Mouse (Mus musculus): ENCODE measurements around the gene Cops4. TPM values are rescaled to one million over a fixed set of nuclear protein-coding genes. Genes with fewer than 3 reads are reported as not detected.

Cops4 gene
- total and polyA plus RNA-seq, 2 experiments from 2014 or later = 100 to 168 TPM

DNA sequence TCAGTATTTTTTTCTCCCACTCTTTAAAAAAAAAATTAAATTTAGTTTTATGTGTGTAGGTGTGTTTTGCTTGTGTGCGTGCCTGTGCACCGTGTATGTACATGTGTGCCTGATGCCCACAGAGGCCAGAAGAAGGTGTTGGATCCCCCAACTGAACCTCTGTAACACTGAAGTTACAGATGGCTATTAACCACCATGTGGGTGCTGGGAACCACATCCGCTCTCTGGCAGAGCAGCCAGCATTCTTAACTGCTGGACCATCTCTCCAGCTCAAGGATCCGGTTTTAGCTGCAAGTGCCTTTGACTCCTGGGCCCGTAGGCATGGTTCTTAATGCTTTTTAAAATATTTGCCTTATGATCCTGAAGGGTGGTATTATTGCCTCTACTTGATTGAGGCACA is 55.1 kb downstream of the Cops4 start:
- Histone ChIP-seq H3K36me3 (ENCODE audit: insufficient read depth, low read length) (no peaks in the 10 kb centered on the region), H3K9me3 (ENCODE audit: low read length) (no peaks in the 10 kb centered on the region), H3K4me3 (ENCODE audit: low read depth, low read length) (no peak overlapping the region), H3K27me3 (ENCODE audit: insufficient read depth, low read length) (no peaks in the 10 kb centered on the region), H3K4me1 (ENCODE audit: insufficient read depth, low read length) (no peaks in the 10 kb centered on the region), H3K4me2 (ENCODE audit: low read depth, low read length, poor library complexity, severe bottlenecking) (no peak overlapping the region), H3K9ac (replicated peaks; ENCODE audit: low read length, poor library complexity, severe bottlenecking) (no peak overlapping the region), H3K27ac (ENCODE audit: low read depth, low read length) (no peak overlapping the region)
- DNase-seq (ENCODE audit: low spot score) (no peak), ATAC-seq (ENCODE audit: low FRiP score) (no peak)
- no peak for TF ChIP-seq CTCF (IDR thresholded peaks at IDR 0.05)
- WGBS = 93% methylated on average over 5 of the region's 5 CpGs

DNA sequence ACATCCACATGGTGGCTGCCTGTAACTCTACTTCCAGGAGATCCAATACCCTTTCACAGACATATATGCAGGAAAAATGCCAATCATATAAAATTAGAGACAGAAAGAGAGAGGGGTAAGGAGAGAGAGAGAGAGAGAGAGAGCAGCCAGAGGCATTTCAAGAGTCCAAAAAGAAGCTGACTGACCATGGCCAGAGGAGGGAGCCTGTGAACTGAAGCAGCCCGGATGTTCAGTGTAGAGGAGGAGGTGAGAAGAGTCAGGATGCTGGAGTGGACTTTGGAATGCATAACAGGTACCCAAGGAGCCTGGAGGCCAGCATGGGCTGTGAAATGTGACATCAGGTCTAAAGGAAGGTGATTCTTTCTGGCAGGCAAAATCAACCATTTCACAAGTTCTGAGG is 56.7 kb downstream of the Cops4 start:
- Histone ChIP-seq H3K36me3 (ENCODE audit: insufficient read depth, low read length) (no peaks in the 10 kb centered on the region), H3K4me3 (ENCODE audit: low read depth, low read length) (no peak overlapping the region), H3K27ac (ENCODE audit: low read depth, low read length) (no peak overlapping the region), H3K9ac (replicated peaks; ENCODE audit: low read length, poor library complexity, severe bottlenecking) (no peak overlapping the region), H3K9me3 (ENCODE audit: low read length) (no peaks in the 10 kb centered on the region), H3K27me3 (ENCODE audit: insufficient read depth, low read length) (no peaks in the 10 kb centered on the region), H3K4me1 (ENCODE audit: insufficient read depth, low read length) (no peaks in the 10 kb centered on the region), H3K4me2 (ENCODE audit: low read depth, low read length, poor library complexity, severe bottlenecking) (no peak overlapping the region)
- DNase-seq (ENCODE audit: low spot score) (no peak), ATAC-seq (ENCODE audit: low FRiP score) (no peak)
- 72% methylated on average over 1 of the region's 1 CpGs for WGBS
- TF ChIP-seq CTCF (IDR thresholded peaks at IDR 0.05) = 0 out of 2 replicates have a peak, but pooled peaks have one; percentile 13

DNA sequence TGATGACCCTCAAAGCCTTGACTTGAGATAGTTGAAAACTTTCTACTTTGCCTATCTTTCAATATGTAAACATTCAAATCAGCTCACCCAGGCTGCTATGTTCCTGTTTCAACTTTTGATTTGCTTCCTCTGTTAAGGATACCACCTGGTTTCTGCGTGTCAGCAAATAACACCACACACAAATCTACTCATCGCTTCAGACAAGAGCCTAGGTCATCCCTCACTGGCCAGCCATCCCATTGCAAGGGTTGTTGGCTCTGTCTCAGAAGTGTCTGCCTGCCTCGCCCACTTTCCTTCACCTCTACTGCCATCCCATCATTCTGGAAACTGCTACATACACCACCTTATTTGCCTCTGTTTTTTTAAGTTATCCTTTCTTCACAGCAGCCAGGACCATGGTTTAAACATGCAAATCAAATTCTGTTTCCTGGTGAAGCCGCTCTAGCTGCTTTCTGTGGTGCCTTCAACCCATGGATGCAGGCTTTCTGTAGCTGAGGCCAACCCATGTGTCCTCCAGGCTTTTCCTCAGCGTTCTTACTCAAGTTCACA is 60.8 kb downstream of the Cops4 start:
- no peak for TF ChIP-seq CTCF (IDR thresholded peaks at IDR 0.05)
- ATAC-seq (ENCODE audit: low FRiP score) = no peak
- Histone ChIP-seq H3K4me1 (ENCODE audit: insufficient read depth, low read length) (no peaks in the 10 kb centered on the region), H3K27ac (ENCODE audit: low read depth, low read length) (no peak overlapping the region), H3K4me2 (ENCODE audit: low read depth, low read length, poor library complexity, severe bottlenecking) (no peak overlapping the region), H3K9ac (replicated peaks; ENCODE audit: low read length, poor library complexity, severe bottlenecking) (no peak overlapping the region), H3K4me3 (ENCODE audit: low read depth, low read length) (no peak overlapping the region), H3K27me3 (ENCODE audit: insufficient read depth, low read length) (no peaks in the 10 kb centered on the region), H3K36me3 (ENCODE audit: insufficient read depth, low read length) (no peaks in the 10 kb centered on the region), H3K9me3 (ENCODE audit: low read length) (no peaks in the 10 kb centered on the region)
- DNase-seq (ENCODE audit: low spot score) = no peak
- WGBS = 88% methylated on average over 5 of the region's 5 CpGs

DNA sequence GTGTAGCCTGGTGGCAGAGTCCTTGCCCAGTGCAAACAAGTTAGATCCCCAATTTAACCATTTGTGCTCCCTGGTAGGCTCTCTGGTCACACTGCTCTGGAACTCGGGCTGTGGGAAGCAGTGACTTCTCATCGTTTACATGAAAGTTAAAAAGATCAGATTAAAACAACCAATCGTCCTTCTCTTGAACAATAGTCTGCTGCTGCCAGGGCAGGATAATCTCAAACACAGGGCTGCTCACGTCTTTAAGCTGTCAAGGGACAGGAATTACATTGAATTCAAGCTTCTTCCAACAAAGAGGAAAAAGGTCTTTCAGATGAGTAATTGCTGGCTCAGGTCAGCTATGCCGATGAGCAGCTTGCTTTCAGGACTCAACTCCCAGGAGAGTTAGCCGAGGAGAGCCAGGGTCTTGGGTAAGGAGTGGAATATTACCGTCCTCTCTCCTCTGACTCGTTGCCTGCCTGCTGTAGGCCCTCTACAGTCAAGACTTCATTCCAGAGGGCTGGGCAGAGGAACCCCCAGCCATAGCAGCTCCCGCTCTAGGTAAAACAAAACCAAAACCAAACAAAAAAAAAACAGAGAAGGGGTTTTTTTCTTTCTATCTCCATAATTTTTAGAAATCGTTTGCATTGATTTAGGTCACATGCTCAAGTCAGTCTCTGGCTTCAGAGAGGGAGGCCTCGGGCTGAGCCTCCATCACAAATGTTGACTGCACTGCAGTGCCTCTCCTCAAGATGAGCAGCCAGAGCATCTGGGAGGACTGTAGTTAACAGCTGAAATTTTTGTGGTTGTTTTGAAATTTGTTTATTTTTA is 63.7 kb downstream of the Cops4 start:
- 60% methylated on average over 11 of the region's 11 CpGs for WGBS
- H3K4me3 ChIP-seq (ENCODE audit: low read depth, low read length) = no peak overlapping the region
- no peaks in the 10 kb centered on the region for H3K4me1 ChIP-seq (ENCODE audit: insufficient read depth, low read length)
- no peak for ATAC-seq (ENCODE audit: low FRiP score)
- H3K9me3 ChIP-seq (ENCODE audit: low read length) = no peaks in the 10 kb centered on the region
- H3K36me3 ChIP-seq (ENCODE audit: insufficient read depth, low read length) = no peaks in the 10 kb centered on the region
- no peak for DNase-seq (ENCODE audit: low spot score)
- H3K27ac ChIP-seq (ENCODE audit: low read depth, low read length) = no peak overlapping the region
- no peak for TF ChIP-seq CTCF (IDR thresholded peaks at IDR 0.05)
- no peaks in the 10 kb centered on the region for H3K27me3 ChIP-seq (ENCODE audit: insufficient read depth, low read length)
- no peak overlapping the region for H3K9ac ChIP-seq (replicated peaks; ENCODE audit: low read length, poor library complexity, severe bottlenecking)
- H3K4me2 ChIP-seq (ENCODE audit: low read depth, low read length, poor library complexity, severe bottlenecking) = no peak overlapping the region

DNA sequence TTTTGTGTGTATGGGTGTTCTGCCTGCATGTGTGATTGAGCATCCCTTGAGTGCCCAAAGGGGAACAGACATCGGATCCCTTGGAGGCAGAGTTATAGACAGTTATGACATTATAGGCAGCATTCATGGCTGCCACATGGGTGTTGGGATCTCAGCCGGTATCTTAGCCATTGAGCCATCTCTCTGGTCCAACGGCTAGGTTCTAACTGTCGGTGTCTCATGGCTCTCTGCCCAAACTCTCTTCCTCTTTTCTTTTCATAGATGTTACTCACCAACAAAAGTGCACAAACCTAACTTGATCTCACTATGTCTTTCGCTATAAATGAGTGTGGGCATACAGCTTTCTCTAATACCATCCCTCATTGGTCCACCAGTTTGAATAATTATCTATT is 64.3 kb downstream of the Cops4 start:
- no peak overlapping the region for H3K4me2 ChIP-seq (ENCODE audit: low read depth, low read length, poor library complexity, severe bottlenecking)
- H3K4me3 ChIP-seq (ENCODE audit: low read depth, low read length) = no peak overlapping the region
- no peaks in the 10 kb centered on the region for H3K4me1 ChIP-seq (ENCODE audit: insufficient read depth, low read length)
- no peak for ATAC-seq (ENCODE audit: low FRiP score)
- H3K9me3 ChIP-seq (ENCODE audit: low read length) = no peaks in the 10 kb centered on the region
- no peak overlapping the region for H3K9ac ChIP-seq (replicated peaks; ENCODE audit: low read length, poor library complexity, severe bottlenecking)
- TF ChIP-seq CTCF (IDR thresholded peaks at IDR 0.05) = no peak
- no peak for DNase-seq (ENCODE audit: low spot score)
- no peaks in the 10 kb centered on the region for H3K36me3 ChIP-seq (ENCODE audit: insufficient read depth, low read length)
- no peak overlapping the region for H3K27ac ChIP-seq (ENCODE audit: low read depth, low read length)
- H3K27me3 ChIP-seq (ENCODE audit: insufficient read depth, low read length) = no peaks in the 10 kb centered on the region
- 90% methylated on average over 5 of the region's 5 CpGs for WGBS

DNA sequence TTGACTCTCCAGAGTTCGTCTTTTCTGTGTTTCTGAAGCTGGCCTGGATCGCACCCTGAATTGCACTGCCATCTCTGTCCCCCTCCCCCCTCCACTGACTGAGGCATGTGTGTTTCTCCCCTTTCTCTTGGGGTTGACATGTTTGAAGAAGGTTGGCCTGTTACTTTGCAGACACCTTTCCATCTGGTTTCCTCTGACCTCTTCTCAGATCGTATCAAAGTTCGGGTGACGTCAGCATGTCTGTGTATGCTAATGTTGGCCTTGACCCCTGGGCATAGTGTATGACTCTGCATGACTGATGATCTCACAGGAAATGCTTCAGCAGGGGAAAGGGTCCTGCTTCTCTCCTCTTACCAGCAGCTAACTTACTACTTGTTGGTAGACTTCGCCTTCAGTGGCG is 65.0 kb downstream of the Cops4 start:
- no peaks in the 10 kb centered on the region for H3K36me3 ChIP-seq (ENCODE audit: insufficient read depth, low read length)
- 87% methylated on average over 7 of the region's 7 CpGs for WGBS
- no peaks in the 10 kb centered on the region for H3K9me3 ChIP-seq (ENCODE audit: low read length)
- ATAC-seq (ENCODE audit: low FRiP score) (no peak), DNase-seq (ENCODE audit: low spot score) (no peak)
- H3K4me1 ChIP-seq (ENCODE audit: insufficient read depth, low read length) = no peaks in the 10 kb centered on the region
- no peak overlapping the region for H3K9ac ChIP-seq (replicated peaks; ENCODE audit: low read length, poor library complexity, severe bottlenecking)
- no peak overlapping the region for H3K4me3 ChIP-seq (ENCODE audit: low read depth, low read length)
- no peak for TF ChIP-seq CTCF (IDR thresholded peaks at IDR 0.05)
- H3K27ac ChIP-seq (ENCODE audit: low read depth, low read length) = no peak overlapping the region
- no peaks in the 10 kb centered on the region for H3K27me3 ChIP-seq (ENCODE audit: insufficient read depth, low read length)
- no peak overlapping the region for H3K4me2 ChIP-seq (ENCODE audit: low read depth, low read length, poor library complexity, severe bottlenecking)
